Mouse (Mus musculus): ENCODE results near the gene Polr3c. TPM values are rescaled to one million over a fixed set of nuclear protein-coding genes. Genes with fewer than 3 reads are reported as not detected.
"Not testable (repeated sequence)": the region's sequence is repeated elsewhere in the genome, so short reads cannot be mapped to it uniquely, and the experiment has no call there.

Gene Polr3c
- polyA plus RNA-seq, 1 experiment: 42.9 TPM

DNA sequence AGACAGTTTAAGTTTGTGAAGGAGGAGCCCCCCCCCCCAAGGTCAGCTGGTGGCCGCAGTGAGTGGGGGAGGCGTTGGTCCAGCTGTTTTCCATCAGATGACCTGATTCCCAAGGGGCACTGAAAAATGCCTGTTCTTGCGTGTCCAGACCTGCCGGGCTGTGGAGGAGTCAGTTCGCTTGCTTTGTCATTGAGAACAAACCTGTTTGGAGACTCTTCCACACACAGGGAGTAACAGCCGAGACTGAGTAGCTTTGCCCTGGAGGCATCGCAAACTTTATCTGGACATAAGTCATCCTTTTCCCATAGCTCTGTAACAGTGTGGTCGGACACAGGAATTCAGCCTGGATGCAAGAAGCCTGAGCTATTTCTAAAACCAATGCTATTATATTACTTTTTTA lies 53.0 kb downstream of the Polr3c start:
- no peak overlapping the region for H3K4me3 ChIP-seq (replicated peaks; ENCODE audit: insufficient read depth, low read depth, low read length)
- WGBS: 77% methylated on average over 8 of the region's 8 CpGs
- DNase-seq: no peak
- H3K27ac ChIP-seq (ENCODE audit: insufficient read depth, low read length): no peak overlapping the region
- no peaks in the 10 kb centered on the region for H3K27me3 ChIP-seq (ENCODE audit: control insufficient read depth, insufficient read depth, low read length)
- TF ChIP-seq POLR2A (IDR thresholded peaks at IDR 0.05; ENCODE audit: borderline replicate concordance, insufficient read depth, low read length) (no peak), CTCF (IDR thresholded peaks at IDR 0.05; ENCODE audit: borderline replicate concordance, insufficient read depth, low read depth, low read length) (no peak)
- no peaks in the 10 kb centered on the region for H3K4me1 ChIP-seq (ENCODE audit: control insufficient read depth, insufficient read depth, low read length)

DNA sequence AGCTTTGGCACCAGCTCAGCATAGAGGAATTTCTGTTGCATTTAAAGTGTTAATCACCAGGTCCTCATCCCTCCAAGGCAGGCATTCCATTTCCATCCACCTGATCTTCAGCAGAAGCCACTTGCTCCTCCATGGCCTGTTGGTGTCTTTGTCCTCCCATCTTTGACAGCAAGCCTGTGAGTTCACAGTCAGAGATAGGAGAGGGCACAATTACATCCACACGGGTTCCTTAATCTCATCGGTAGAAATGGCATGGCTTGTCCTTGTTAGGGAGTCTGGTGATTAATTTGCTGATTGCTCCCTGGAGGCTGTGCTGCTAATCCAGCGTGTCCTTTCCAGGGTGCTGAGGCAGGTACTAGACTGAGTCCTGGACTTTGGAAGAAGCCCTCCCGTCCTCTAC lies 53.9 kb downstream of the Polr3c start:
- no peak for TF ChIP-seq POLR2A (IDR thresholded peaks at IDR 0.05; ENCODE audit: borderline replicate concordance, insufficient read depth, low read length)
- no peak for TF ChIP-seq CTCF (IDR thresholded peaks at IDR 0.05; ENCODE audit: borderline replicate concordance, insufficient read depth, low read depth, low read length)
- 74% methylated on average over 4 of the region's 4 CpGs for WGBS

DNA sequence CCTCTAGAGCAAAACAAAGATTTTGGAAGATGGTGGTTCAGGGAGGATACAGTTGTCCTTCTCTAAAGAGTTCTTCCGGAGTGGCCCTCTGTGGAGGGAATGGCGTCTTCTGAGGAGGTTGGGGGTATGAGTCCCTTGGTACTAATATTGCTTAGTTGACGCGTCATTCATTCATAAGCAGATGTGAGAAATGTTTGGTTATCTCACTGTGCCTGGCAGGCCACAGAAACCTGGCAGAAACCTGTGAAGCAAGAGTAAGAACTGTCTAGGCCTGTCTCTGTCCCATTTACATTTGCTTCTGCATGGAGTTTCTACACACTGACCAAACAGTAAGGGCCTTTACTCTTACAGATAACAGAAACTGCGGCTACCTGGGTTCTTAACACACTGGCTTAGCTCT lies 55.9 kb downstream of the Polr3c start:
- Histone ChIP-seq H3K4me1 (ENCODE audit: control insufficient read depth, insufficient read depth, low read length) (no peaks in the 10 kb centered on the region), H3K27ac (ENCODE audit: insufficient read depth, low read length) (no peak overlapping the region), H3K4me3 (replicated peaks; ENCODE audit: insufficient read depth, low read depth, low read length) (no peak overlapping the region), H3K27me3 (ENCODE audit: control insufficient read depth, insufficient read depth, low read length) (no peaks in the 10 kb centered on the region)
- no peak for DNase-seq
- no peak for TF ChIP-seq POLR2A (IDR thresholded peaks at IDR 0.05; ENCODE audit: borderline replicate concordance, insufficient read depth, low read length)
- no peak for TF ChIP-seq CTCF (IDR thresholded peaks at IDR 0.05; ENCODE audit: borderline replicate concordance, insufficient read depth, low read depth, low read length)
- 96% methylated on average over 5 of the region's 5 CpGs for WGBS

More for the DNA sequence above, 53.9 kb downstream of the Polr3c start:
- Histone ChIP-seq H3K27ac (ENCODE audit: insufficient read depth, low read length) (no peak overlapping the region), H3K4me1 (ENCODE audit: control insufficient read depth, insufficient read depth, low read length) (no peaks in the 10 kb centered on the region), H3K27me3 (ENCODE audit: control insufficient read depth, insufficient read depth, low read length) (no peaks in the 10 kb centered on the region), H3K4me3 (replicated peaks; ENCODE audit: insufficient read depth, low read depth, low read length) (no peak overlapping the region)
- no peak for DNase-seq

DNA sequence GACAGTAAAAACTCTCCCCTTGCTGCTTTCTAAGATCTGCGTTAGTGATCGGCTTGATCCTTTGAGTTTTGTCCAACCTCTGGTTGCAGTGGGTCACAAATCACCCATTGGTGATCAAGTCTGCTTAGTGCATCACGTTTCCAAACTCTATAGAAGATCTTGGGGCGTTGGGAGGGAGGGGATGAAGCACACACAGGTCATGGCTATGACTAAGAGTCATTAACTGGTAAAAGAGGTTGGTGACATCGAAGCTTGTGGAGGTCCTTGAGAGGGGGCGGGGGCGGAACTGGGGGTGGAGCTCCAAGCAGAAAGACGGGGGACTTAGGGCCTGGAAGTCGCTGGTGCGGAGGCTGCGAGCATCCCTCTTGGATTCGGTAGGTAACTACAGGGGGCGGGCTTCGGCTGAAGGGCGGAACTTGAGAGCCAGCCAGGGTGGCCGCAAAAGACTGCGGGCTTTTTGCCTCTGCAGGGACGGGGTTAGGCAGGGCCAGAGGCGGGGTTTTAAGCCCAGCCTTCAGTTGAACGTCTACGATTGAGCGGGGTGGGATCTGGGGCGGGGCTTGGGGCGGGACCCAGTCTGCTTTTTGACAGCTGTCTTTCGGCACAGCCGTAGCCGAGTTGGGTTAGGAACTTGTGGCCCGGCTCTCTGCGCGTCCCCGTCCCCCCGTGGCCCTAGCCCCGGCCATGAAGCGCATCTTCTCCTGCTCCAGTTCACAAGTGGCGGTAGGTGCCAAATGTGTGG lies 57.5 kb downstream of the Polr3c start, which contains the start of gene Ankrd35:
Ankrd35 (plus strand) TSS at position 405 of the 742 bp plus-strand sequence.
- no peaks in the 10 kb centered on the region for H3K27me3 ChIP-seq (ENCODE audit: control insufficient read depth, insufficient read depth, low read length)
- TF ChIP-seq POLR2A (IDR thresholded peaks at IDR 0.05; ENCODE audit: borderline replicate concordance, insufficient read depth, low read length) (peak; percentile 13; the same call in 1 of the 2 replicates), CTCF (IDR thresholded peaks at IDR 0.05; ENCODE audit: borderline replicate concordance, insufficient read depth, low read depth, low read length) (no peak)
- DNase-seq: peak; percentile 82 to 86
- WGBS: 5% methylated on average over 35 of the region's 35 CpGs
- no peaks in the 10 kb centered on the region for H3K4me1 ChIP-seq (ENCODE audit: control insufficient read depth, insufficient read depth, low read length)
- H3K4me3 ChIP-seq (replicated peaks; ENCODE audit: insufficient read depth, low read depth, low read length): peak within 1 kb of the TSS; percentile 68
- H3K27ac ChIP-seq (ENCODE audit: insufficient read depth, low read length): no peak within 1 kb of the TSS

DNA sequence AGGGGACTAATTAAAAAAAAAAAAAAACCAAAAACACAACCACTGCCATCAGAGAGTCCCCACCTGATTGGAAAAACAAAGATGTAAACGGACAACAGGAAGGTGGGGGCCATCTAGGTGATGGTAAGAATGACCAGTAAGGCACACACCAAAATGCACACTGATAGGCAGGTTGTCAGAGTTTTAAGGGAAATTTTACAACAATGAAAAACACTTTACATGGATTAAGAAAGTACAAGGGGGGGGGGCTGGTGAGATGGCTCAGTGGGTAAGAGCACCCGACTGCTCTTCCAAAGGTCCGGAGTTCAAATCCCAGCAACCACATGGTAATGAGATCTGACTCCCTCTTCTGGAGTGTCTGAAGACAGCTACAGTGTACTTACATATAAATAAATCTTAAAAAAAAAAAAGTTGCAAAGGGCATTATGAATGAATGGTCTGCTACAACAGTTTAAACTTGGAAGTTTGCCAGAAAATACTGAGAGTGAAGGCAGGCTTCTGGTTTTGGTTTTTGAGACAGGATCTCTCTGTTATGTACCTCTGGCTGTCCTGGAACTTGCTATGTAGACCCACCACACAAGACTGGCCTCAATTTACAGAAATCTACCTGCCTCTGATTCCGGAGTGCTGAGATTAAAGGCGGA lies 58.9 kb downstream of the Polr3c start:
- DNase-seq: no peak
- TF ChIP-seq CTCF (IDR thresholded peaks at IDR 0.05; ENCODE audit: borderline replicate concordance, insufficient read depth, low read depth, low read length) (no peak), POLR2A (IDR thresholded peaks at IDR 0.05; ENCODE audit: borderline replicate concordance, insufficient read depth, low read length) (no peak)
- 83% methylated on average over 5 of the region's 5 CpGs for WGBS
- no peak overlapping the region for H3K4me3 ChIP-seq (replicated peaks; ENCODE audit: insufficient read depth, low read depth, low read length)
- no peaks in the 10 kb centered on the region for H3K27me3 ChIP-seq (ENCODE audit: control insufficient read depth, insufficient read depth, low read length)
- H3K4me1 ChIP-seq (ENCODE audit: control insufficient read depth, insufficient read depth, low read length): no peaks in the 10 kb centered on the region; the same call in 1 of the 2 replicates
- H3K27ac ChIP-seq (ENCODE audit: insufficient read depth, low read length): no peak overlapping the region

DNA sequence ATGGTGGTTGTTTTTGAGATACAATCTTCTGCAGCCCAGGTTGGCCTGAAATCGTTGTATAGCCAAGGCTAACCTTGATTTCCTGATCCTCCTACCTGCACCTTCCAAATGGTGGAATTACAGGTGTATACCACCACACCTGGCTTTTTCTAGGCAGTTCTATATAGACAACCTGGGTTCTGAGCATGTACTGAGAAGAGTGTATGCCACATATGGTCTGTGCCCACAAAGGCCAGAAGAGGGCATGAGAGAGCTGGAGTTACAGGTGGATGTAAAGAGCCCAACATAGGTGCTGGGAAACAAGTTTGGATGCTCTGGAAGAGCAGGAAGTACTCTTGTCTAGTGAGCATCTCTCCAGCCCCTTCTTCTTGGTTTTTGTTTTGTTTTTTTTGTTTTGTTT lies 60.1 kb downstream of the Polr3c start:
- no peak for DNase-seq
- Histone ChIP-seq H3K4me3 (replicated peaks; ENCODE audit: insufficient read depth, low read depth, low read length) (no peak overlapping the region), H3K27me3 (ENCODE audit: control insufficient read depth, insufficient read depth, low read length) (no peaks in the 10 kb centered on the region), H3K4me1 (ENCODE audit: control insufficient read depth, insufficient read depth, low read length) (no peaks in the 10 kb centered on the region; the same call in 1 of the 2 replicates), H3K27ac (ENCODE audit: insufficient read depth, low read length) (no peak overlapping the region)
- 47% methylated on average over 1 of the region's 1 CpGs for WGBS
- no peak for TF ChIP-seq POLR2A (IDR thresholded peaks at IDR 0.05; ENCODE audit: borderline replicate concordance, insufficient read depth, low read length)
- TF ChIP-seq CTCF (IDR thresholded peaks at IDR 0.05; ENCODE audit: borderline replicate concordance, insufficient read depth, low read depth, low read length): peak; percentile 19; the same call in 1 of the 2 replicates

DNA sequence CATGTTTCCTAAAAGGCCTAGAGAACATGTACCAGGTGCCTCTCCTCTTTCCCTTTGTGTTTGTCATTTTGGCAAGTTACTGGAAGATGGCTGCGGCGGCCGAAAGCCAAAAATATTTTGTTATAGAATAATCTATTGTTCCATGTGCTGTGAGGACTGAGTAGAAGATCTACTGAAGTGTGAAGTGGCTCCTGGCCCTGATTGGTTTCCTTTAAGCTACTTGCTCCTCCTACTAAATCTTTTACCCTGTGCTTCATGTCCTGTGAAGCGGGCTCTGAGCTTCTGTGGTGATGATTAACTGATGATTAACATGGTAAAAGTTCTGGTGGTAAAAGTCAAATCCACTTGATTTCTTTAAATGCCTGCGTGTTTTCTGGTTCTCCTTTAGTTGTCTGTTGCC lies 60.5 kb downstream of the Polr3c start:
- no peaks in the 10 kb centered on the region; the same call in 1 of the 2 replicates for H3K4me1 ChIP-seq (ENCODE audit: control insufficient read depth, insufficient read depth, low read length)
- no peak overlapping the region for H3K4me3 ChIP-seq (replicated peaks; ENCODE audit: insufficient read depth, low read depth, low read length)
- H3K27me3 ChIP-seq (ENCODE audit: control insufficient read depth, insufficient read depth, low read length): no peaks in the 10 kb centered on the region
- no peak overlapping the region for H3K27ac ChIP-seq (ENCODE audit: insufficient read depth, low read length)
- DNase-seq: no peak
- 92% methylated on average over 5 of the region's 5 CpGs for WGBS
- TF ChIP-seq CTCF (IDR thresholded peaks at IDR 0.05; ENCODE audit: borderline replicate concordance, insufficient read depth, low read depth, low read length) (no peak), POLR2A (IDR thresholded peaks at IDR 0.05; ENCODE audit: borderline replicate concordance, insufficient read depth, low read length) (no peak)

DNA sequence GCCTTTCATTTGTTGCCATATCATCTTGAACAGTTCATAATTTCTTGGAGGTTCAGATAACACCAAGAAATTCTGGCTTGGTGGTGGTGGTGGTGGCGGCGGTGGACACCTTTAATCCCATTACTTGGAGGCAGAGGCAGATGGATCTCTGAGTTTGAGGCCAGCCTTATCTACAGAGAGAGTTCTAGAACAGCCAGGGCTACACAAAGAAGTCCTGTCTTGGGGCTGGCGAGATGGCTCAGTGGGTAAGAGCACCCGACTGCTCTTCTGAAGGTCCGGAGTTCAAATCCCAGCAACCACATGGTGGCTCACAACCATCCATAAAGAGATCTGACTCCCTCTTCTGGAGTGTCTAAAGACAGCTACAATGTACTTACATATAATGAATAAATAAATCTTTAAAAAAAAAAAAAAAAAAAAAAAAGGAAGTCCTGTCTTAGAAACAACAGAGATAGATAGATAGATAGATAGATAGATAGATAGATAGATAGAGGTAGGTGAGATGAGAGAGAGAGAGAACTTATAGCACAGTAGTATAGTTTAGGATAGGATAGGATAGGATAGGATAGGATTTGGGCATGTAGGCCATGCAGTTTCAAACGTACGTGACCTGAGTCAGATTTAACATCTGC lies 61.6 kb downstream of the Polr3c start:
- DNase-seq; H3K27me3 ChIP-seq (ENCODE audit: control insufficient read depth, insufficient read depth, low read length); H3K27ac ChIP-seq (ENCODE audit: insufficient read depth, low read length); H3K4me3 ChIP-seq (replicated peaks; ENCODE audit: insufficient read depth, low read depth, low read length); H3K4me1 ChIP-seq (ENCODE audit: control insufficient read depth, insufficient read depth, low read length): not testable (repeated sequence)
- 93% methylated on average over 7 of the region's 7 CpGs for WGBS
